Mouse (Mus musculus): ENCODE measurements around the gene Mtx1. TPM values are rescaled to one million over a fixed set of nuclear protein-coding genes. Genes with fewer than 3 reads are reported as not detected.
"Not testable (repeated sequence)": the region's sequence is repeated elsewhere in the genome, so short reads cannot be mapped to it uniquely, and the experiment has no call there.

The Mtx1 gene
- total RNA-seq, 2 experiments from 2014 or later: 98.6 to 102 TPM

DNA sequence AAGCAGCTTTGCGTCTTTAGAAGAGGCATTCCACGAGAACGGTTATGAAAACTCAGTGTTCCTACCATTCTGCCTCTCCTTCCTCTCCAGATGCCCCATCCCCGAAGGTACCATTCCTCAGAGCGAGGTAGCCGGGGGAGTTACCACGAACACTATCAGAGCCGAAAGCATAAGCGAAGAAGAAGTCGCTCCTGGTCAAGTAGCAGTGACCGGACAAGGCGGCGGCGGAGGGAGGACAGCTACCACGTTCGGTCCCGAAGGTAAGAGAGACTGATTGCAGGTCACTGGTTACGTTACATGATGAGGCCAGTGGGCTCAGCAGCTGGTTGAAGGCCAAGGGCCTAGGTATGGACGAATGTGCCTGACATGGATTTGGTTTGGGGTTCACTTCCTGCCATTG is 59.9 kb downstream of the Mtx1 start:
- intact Hi-C loops (cut with DNase I): no loop called here
- DNase-seq (ENCODE audit: extremely low spot score in 1 of 2, low spot score in 2 of 2): no peak

DNA sequence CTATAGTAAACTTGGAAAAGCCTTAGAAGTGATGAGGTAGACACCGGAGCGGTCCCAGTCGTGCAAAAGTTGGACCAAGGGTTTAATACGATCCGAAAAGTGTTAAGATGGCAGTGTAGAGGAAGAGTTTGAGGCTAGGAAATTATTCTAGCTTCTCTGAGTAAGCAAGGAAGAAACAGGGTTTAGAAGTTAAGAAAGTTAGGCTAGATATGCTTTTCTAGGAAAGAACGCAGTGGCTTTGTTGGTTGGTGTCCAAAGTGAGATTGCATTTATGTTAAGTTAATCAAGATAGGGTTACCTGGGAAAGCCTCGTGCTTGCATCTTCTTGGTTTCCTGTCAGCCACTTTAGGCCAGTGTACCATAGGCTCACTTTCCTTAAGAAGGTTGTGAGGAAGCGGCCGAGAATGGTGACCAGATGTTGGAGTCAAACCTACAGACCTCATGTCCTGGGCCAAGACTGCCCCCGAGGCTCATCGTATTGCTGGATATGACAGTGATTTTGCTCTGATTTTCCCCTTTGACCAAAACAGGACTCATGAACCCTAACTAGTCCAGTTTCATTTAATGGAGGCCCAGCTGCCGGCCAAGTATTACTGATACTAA is 61.5 kb downstream of the Mtx1 start:
- intact Hi-C loops (cut with DNase I): no loop called here
- DNase-seq (ENCODE audit: extremely low spot score in 1 of 2, low spot score in 2 of 2): no peak

DNA sequence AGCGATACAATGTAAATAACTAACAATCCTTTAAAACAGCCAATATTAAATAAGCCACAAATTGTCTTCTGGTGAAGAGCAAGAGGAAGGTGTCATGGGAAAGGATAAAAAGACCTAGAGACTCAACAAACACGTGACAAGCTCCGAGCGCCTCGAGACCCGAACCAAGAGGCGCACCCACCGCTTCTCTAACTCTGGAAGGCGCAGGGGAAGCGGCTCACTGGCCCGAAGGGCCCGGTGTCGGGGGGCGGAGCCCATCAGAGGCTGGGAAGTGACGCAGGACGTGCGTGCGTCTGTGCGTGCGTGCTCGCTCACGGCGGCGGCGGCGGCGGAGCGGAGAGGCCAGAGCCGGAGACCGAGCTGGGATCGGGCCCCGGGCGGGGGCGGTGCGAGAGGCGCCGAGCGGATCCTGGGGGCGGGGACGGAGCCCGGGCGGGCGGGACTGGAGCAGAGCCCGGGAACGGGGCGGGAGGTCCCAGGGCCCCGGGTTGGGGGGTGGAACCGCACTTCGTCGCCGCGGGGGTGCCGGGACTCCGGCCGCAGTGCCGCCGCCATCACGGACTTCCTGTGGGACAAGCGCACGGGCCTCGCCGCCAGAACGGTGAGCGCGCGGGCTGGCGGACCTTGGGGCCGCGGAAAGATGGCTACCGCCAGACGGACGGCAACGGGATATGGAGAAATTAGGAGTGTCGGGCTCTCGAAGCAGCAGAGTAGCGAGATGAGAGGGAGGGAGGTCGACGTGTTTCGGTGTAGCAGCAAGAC is 62.2 kb downstream of the Mtx1 start, which contains the start of gene Clk2:
TSS of gene Clk2 (plus strand) at position 290 of the 762 bp plus-strand sequence.
- intact Hi-C loops (cut with DNase I): no loop called here
- peak; percentile 90 to 96 for DNase-seq (ENCODE audit: extremely low spot score in 1 of 2, low spot score in 2 of 2)

DNA sequence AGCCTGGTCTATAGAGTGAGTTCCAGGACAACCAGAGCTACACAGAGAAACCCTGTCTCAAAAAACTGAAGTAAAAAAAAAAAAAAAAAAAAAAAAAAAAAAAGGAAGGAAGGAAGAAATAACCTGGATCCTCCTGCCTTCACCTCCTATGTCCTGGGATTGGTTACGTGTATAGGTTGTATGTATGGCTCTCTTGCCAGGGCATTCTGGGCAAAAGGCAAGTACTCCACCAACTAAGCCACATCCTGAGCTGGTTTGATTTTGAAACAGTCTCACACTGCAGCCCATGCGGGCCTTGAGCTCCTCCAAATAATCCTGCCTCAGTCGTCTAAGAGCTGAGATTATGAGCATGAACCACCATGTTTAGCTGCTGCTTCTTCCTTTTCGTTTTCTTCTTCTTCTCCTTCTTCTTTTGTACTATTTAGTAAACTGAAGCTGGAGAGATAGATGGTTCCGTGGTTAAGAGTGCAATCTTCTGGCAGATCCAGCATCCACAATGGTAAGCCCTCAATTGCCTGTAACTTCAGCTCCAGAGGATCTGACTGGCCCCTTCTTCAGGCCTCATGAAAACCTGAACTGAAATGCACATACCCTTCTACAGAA is 63.1 kb downstream of the Mtx1 start:
- intact Hi-C loops (cut with DNase I): no loop called here
- no peak for DNase-seq (ENCODE audit: extremely low spot score in 1 of 2, low spot score in 2 of 2)

DNA sequence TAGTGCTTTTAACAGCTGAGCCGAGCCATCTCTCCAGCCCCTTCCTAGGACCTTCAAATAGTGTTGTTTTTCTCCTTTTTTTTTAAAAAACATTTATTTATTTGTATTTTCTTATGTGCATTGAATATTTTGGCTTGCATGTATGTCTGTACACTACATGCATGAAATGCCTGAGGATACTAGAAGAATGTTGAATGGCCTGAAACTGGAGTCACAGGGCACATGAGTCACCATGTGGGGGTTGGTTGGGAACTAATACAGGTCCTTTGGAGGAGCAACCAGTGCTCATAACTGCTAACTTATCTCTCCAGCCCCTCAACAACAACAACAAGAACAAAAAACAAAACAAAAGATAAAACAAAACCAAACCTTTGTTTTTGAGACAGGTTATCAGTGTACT is 63.8 kb downstream of the Mtx1 start:
- intact Hi-C loops (cut with DNase I): no loop called here

DNA sequence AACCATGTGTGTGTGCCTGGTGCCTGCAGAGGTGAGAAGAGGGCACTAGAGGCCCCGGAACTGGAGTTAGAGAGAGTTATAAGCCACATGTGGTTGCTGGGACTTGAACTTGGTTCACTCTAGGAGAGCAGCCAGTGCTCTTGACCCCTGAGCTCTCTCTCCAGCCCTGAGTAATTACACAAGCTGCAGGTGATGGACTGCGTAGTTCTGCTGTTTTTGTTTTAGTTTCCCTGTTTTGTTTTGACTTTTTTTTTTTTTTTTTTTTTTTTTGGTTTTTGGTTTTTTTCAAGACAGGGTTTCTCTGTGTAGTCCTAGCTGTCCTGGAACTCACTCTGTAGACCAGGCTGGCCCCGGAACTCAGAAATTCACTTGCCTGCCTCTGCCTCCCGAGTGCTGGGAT is 65.1 kb downstream of the Mtx1 start:
- no peak for DNase-seq (ENCODE audit: extremely low spot score in 1 of 2, low spot score in 2 of 2)
- intact Hi-C loops (cut with DNase I): no loop called here

More for the DNA sequence above, 63.8 kb downstream of the Mtx1 start:
- no peak for DNase-seq (ENCODE audit: extremely low spot score in 1 of 2, low spot score in 2 of 2)

DNA sequence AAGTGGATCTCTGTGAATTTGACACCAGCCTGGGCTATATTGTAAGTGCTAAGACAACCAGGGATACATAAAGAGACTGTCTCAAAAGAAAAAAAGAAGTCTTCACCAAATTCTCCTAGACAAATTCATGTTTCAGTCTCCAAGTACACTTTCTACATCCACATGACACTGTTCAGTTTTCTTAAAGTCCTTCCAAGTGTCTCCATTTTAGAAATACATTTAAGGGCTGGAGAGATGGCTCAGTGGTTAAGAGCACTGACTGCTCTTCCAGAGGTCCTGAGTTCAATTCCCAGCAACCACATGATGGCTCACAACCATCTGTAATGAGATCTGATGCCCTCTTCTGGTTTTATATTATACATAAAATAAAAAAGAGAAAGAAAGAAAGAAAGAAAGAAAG is 65.7 kb downstream of the Mtx1 start:
- intact Hi-C loops (cut with DNase I); DNase-seq (ENCODE audit: extremely low spot score in 1 of 2, low spot score in 2 of 2): not testable (repeated sequence)

DNA sequence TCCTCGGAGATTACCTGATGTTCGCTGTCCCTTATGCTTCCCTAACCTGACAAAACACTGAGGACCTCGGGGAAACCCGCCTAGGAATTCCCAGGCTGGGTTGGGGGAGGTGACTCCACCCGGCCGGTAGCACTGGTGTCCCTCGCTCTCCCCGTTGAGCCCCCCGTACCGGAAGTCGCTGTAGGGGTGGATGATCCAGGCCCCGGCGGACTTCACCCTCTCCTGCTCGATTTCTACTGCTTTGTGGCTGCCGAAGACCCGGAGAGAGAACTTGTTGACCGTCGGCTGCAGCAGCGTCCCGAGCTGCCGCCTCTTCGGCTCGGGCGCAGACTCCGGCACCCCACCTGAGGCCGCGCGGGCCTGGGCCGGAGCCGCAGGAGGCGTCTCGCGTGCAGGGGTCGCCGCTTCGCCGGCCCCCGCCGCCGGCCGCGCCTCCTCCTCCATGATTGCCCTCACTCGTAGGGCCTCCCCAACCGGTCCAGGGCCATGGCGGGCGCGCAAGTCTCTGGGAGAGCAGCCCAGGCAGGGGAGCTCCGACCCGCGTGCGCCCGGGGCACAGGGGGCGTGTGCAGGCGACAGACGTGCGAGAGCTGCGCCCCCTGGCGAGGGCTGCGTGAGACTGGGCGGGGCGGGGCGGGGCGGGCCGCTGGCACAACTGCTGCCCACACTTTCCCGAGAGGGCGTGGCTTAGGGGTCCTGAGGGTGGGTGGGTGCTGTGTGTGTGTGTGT is 67.1 kb downstream of the Mtx1 start, which contains the start of gene Hcn3:
TSS of gene Hcn3 (minus strand) at position 581 of the 729 bp plus-strand sequence.
- peak in 1 of 2 experiments; percentile 84 for DNase-seq (ENCODE audit: extremely low spot score in 1 of 2, low spot score in 2 of 2)
- intact Hi-C loops (cut with DNase I): loop anchor here (2.0 to 5.0 kb wide), 2 partner anchors 42 to 69 kb away; no protein-coding TSS in a partner anchor

DNA sequence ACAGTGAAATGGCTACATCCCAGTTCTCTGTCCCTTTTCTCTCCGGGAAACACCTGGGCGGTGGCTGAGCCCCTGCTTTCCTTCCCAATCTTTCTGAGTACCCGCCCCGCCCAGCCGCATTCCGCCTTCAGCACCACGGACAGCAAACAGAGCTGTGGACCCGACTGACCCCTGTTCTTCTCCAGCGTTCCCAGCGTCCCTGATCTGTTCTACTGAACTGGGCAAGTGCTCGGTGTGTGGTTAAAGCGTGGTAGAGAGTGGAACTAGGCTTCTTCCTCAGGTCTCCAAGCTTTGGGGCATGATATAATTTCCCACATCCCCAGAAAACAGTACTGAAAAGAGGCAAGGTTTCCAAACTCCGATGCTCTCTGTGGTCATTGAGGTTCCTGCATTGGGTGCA is 67.7 kb downstream of the Mtx1 start:
- intact Hi-C loops (cut with DNase I): loop anchor here (2.0 to 5.0 kb wide), 2 partner anchors 42 to 68 kb away; no protein-coding TSS in a partner anchor

More for the DNA sequence above, 67.7 kb downstream of the Mtx1 start:
- DNase-seq (ENCODE audit: extremely low spot score in 1 of 2, low spot score in 2 of 2): peak in 1 of 2 experiments; percentile 67

Small RNA genes within 50 kb of the gene (microRNA-seq; reads per million reads assigned to microRNA genes)
- gene Mir92b: 4,822 reads per million, percentile 91 among the genes with 10 or more reads in this experiment

Other genes with a start within 250 kb of the Mtx1 start
- gene Rusc1, start 133.8 kb downstream of the Mtx1 start, total RNA-seq (2021): 100 to 1,000 TPM; 208 to 210 TPM
- gene Gm43738, start 126.0 kb downstream of the Mtx1 start, total RNA-seq (2021): under 1 TPM in 1 of 2 experiments, not detected in 1; 0.19 TPM
- 100 to 1,000 TPM; 165 to 177 TPM for gene Fdps, start 125.1 kb downstream of the Mtx1 start, total RNA-seq (2021)
- gene Pklr, start 90.9 kb downstream of the Mtx1 start, total RNA-seq (2021): not detected
- 10 to 100 TPM; 37.0 to 48.6 TPM for gene Hcn3, start 66.9 kb downstream of the Mtx1 start, total RNA-seq (2021)
- gene Clk2, start 62.3 kb downstream of the Mtx1 start, total RNA-seq (2021): 10 to 100 TPM; 42.3 to 47.3 TPM
- 10 to 100 TPM; 80.5 to 81.1 TPM for gene Scamp3, start 49.6 kb downstream of the Mtx1 start, total RNA-seq (2021)
- 10 to 100 TPM; 59.6 to 66.2 TPM for gene Fam189b, start 43.9 kb downstream of the Mtx1 start, total RNA-seq (2021)
- 10 to 100 TPM; 66.2 to 68.0 TPM for gene Gba, start 24.2 kb downstream of the Mtx1 start, total RNA-seq (2021)
- gene Thbs3, start 11.9 kb downstream of the Mtx1 start, total RNA-seq (2021): 10 to 100 TPM; 27.8 to 31.4 TPM
- gene Muc1, start 2.0 kb upstream of the Mtx1 start, total RNA-seq (2021): 1 to 10 TPM in 1 of 2 experiments, under 1 TPM in 1; 0.58 to 1.8 TPM
- gene Krtcap2, start 18.9 kb upstream of the Mtx1 start, total RNA-seq (2021): 10 to 100 TPM; 72.1 to 92.1 TPM
- gene Trim46, start 19.2 kb upstream of the Mtx1 start, total RNA-seq (2021): 100 to 1,000 TPM; 112 to 118 TPM
- 10 to 100 TPM; 47.1 to 51.1 TPM for gene Dpm3, start 32.3 kb upstream of the Mtx1 start, total RNA-seq (2021)
- gene Slc50a1, start 43.5 kb upstream of the Mtx1 start, total RNA-seq (2021): 10 to 100 TPM; 17.9 to 22.3 TPM
- 1 to 10 TPM; 3.3 to 4.4 TPM for gene Efna1, start 54.1 kb upstream of the Mtx1 start, total RNA-seq (2021)
- gene Efna3, start 95.9 kb upstream of the Mtx1 start, total RNA-seq (2021): 10 to 100 TPM; 47.7 to 56.7 TPM
- gene Efna4, start 110.9 kb upstream of the Mtx1 start, total RNA-seq (2021): 1 to 10 TPM in 1 of 2 experiments, under 1 TPM in 1; 0.34 to 1.1 TPM
- 10 to 100 TPM; 93.0 to 96.9 TPM for gene Adam15, start 122.9 kb upstream of the Mtx1 start, total RNA-seq (2021)
- gene Dcst2, start 134.9 kb upstream of the Mtx1 start, total RNA-seq (2021): under 1 TPM; 0.39 to 0.41 TPM
- not detected for gene Dcst1, start 138.2 kb upstream of the Mtx1 start, total RNA-seq (2021)
- gene Zbtb7b, start 167.7 kb upstream of the Mtx1 start, total RNA-seq (2021): 1 to 10 TPM; 6.9 TPM
- not detected for gene Lenep, start 175.7 kb upstream of the Mtx1 start, total RNA-seq (2021)
- gene Flad1, start 184.8 kb upstream of the Mtx1 start, total RNA-seq (2021): 10 to 100 TPM; 31.9 to 32.7 TPM
- 1 to 10 TPM; 7.4 to 8.0 TPM for gene Cks1b, start 191.3 kb upstream of the Mtx1 start, total RNA-seq (2021)
- gene Shc1, start 191.4 kb upstream of the Mtx1 start, total RNA-seq (2021): 10 to 100 TPM; 12.2 to 13.8 TPM
- 10 to 100 TPM; 46.0 to 50.6 TPM for gene Pygo2, start 203.1 kb upstream of the Mtx1 start, total RNA-seq (2021)
- gene Pbxip1, start 209.6 kb upstream of the Mtx1 start, total RNA-seq (2021): 10 to 100 TPM; 32.8 to 33.8 TPM
- 10 to 100 TPM; 43.4 to 45.9 TPM for gene Pmvk, start 227.5 kb upstream of the Mtx1 start, total RNA-seq (2021)

Measured in left cerebral cortex, postnatal 10 days (tissue).